Mouse (Mus musculus): Measurements from ENCODE around the gene Mxi1.

DNA sequence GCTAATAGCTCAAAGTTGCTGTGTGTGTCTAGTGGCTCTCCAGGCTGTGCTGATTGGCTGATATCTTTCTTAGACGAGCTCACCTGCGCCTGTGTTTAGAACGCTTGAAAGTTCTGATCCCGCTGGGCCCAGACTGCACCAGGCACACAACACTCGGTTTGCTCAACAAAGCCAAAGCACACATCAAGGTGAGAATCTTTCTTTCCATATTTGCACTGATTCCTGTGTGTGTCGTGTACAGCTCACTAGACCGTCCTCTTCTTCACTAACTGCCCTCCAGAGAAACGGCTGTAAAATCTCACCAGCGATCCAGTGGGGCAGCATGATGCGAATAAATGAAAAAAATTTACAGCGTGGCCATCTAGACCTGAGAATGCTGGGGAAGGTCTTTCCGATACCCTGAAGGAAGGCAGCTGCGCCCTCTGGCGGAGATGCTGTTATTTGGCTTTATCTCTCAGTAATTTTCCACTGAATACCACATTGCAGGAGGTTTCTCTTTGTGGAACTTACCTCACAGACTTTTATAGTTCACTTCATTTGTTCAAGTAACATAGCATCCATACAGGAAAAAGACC lies 59.2 kb downstream of the Mxi1 start:
- TF ChIP-seq CTCF (IDR thresholded peaks at IDR 0.05; ENCODE audit: low read depth) (peak; percentile 89), EP300 (IDR thresholded peaks at IDR 0.05; ENCODE audit: low read depth) (no peak)

All from liver, embryonic 14.5 days (tissue).